Mouse (Mus musculus): ENCODE data around the gene Brwd1.
A peak's percentile ranks its signal among the peaks of the same experiment; 100 is the strongest.
"Not testable (repeated sequence)": the region's sequence is repeated elsewhere in the genome, so short reads cannot be mapped to it uniquely, and the experiment has no call there.

Gene Brwd1

GRCm38 (mm10) chr16:95984911-95985310 lies 97.4 kb downstream of the Brwd1 start:
- DNase-seq (ENCODE audit: low spot score in 2 of 2), result no peak

GRCm38 (mm10) chr16:95983601-95984000 lies 98.7 kb downstream of the Brwd1 start:
- DNase-seq (ENCODE audit: low spot score in 2 of 2), result no peak

- DNase-seq (ENCODE audit: low spot score in 2 of 2), result no peak
Measured at GRCm38 (mm10) chr16:95970841-95971240, 111.5 kb downstream of the Brwd1 start.

- DNase-seq (ENCODE audit: low spot score in 2 of 2), result no peak
Measured at GRCm38 (mm10) chr16:95967455-95967854, 114.9 kb downstream of the Brwd1 start.

GRCm38 (mm10) chr16:95964427-95965023 lies 117.8 kb downstream of the Brwd1 start:
- DNase-seq (ENCODE audit: low spot score in 2 of 2), result peak in 1 of 2 experiments; percentile 47

GRCm38 (mm10) chr16:95961484-95961883 lies 120.8 kb downstream of the Brwd1 start:
- DNase-seq (ENCODE audit: low spot score in 2 of 2), result not testable (repeated sequence)

- not testable (repeated sequence) for DNase-seq (ENCODE audit: low spot score in 2 of 2)
Measured at GRCm38 (mm10) chr16:95960689-95961088, 121.6 kb downstream of the Brwd1 start.

- no peak for DNase-seq (ENCODE audit: low spot score in 2 of 2)
Measured at GRCm38 (mm10) chr16:95958080-95958479, 124.2 kb downstream of the Brwd1 start.

- no peak for DNase-seq (ENCODE audit: low spot score in 2 of 2)
Measured at GRCm38 (mm10) chr16:95956618-95957017, 125.7 kb downstream of the Brwd1 start.

GRCm38 (mm10) chr16:95955716-95956346 lies 126.5 kb downstream of the Brwd1 start:
- DNase-seq (ENCODE audit: low spot score in 2 of 2), result no peak

GRCm38 (mm10) chr16:95954341-95954740 lies 128.0 kb downstream of the Brwd1 start:
- DNase-seq (ENCODE audit: low spot score in 2 of 2), result no peak

- DNase-seq (ENCODE audit: low spot score in 2 of 2), result no peak
Measured at GRCm38 (mm10) chr16:95953159-95953650, 129.1 kb downstream of the Brwd1 start.

- no peak for DNase-seq (ENCODE audit: low spot score in 2 of 2)
Measured at GRCm38 (mm10) chr16:95951471-95951870, 130.9 kb downstream of the Brwd1 start.

GRCm38 (mm10) chr16:95945389-95946311 lies 136.7 kb downstream of the Brwd1 start:
- peak; percentile 84 to 87 for DNase-seq (ENCODE audit: low spot score in 2 of 2)

GRCm38 (mm10) chr16:95943186-95943585 lies 139.1 kb downstream of the Brwd1 start:
- DNase-seq (ENCODE audit: low spot score in 2 of 2), result no peak

Data from right cerebral cortex, postnatal 10 days (tissue).